Mouse (Mus musculus): Measurements from ENCODE around the gene Rreb1. TPM values are rescaled to one million over a fixed set of nuclear protein-coding genes. Genes with fewer than 3 reads are reported as not detected.
A peak's percentile ranks its signal among the peaks of the same experiment; 100 is the strongest.

Gene Rreb1
- total and polyA plus RNA-seq, 3 experiments = 8.1 to 34.0 TPM; not detected in 1

- Histone ChIP-seq H3K27ac (ENCODE audit: control insufficient read depth, low read depth, low read length) (peak overlapping the region; percentile 95), H3K9me3 (replicated peaks; ENCODE audit: insufficient read depth, low read length) (no peaks in the 10 kb centered on the region), H3K27me3 (ENCODE audit: control insufficient read depth in 1 of 2, insufficient read depth in 2 of 2, low read length in 2 of 2) (no peaks in the 10 kb centered on the region), H3K79me2 (ENCODE audit: control insufficient read depth, insufficient read depth, low read length, poor library complexity) (no peaks in the 10 kb centered on the region), H3K36me3 (ENCODE audit: control insufficient read depth in 1 of 2, insufficient read depth in 2 of 2, low read length in 2 of 2) (peaks cover 0 to 28% of the 10 kb centered on the region in 2 experiments; a peak in 2 of 4 replicates), H3K9ac (ENCODE audit: control insufficient read depth, low read depth, low read length, poor library complexity, severe bottlenecking) (peak overlapping the region; percentile 46), H3K4me1 (ENCODE audit: control insufficient read depth in 1 of 2, insufficient read depth in 2 of 2, low read length in 2 of 2) (peaks cover 20 to 25% of the 10 kb centered on the region in 2 experiments), H3K4me3 (ENCODE audit: control insufficient read depth in 1 of 2, insufficient read depth in 1 of 2, low read depth in 2 of 2, low read length in 2 of 2) (peak overlapping the region; percentile 33 to 54; a peak in 3 of 4 replicates)
- TF ChIP-seq E2F4 (IDR thresholded peaks at IDR 0.05; ENCODE audit: borderline replicate concordance, low read depth, low read length) (no peak), ELF1 (IDR thresholded peaks at IDR 0.05; ENCODE audit: low read depth, low read length) (no peak), MAFK (IDR thresholded peaks at IDR 0.05; ENCODE audit: borderline replicate concordance, low read depth, low read length) (no peak), ZMIZ1 (IDR thresholded peaks at IDR 0.05; ENCODE audit: low read depth, low read length) (0 out of 2 replicates have a peak, but pooled peaks have one; percentile 8), POLR2AphosphoS2 (IDR thresholded peaks at IDR 0.05; ENCODE audit: low read length) (no peak), MXI1 (IDR thresholded peaks at IDR 0.05; ENCODE audit: low read depth, low read length) (no peak; the same call in 1 of the 2 replicates), CHD2 (IDR thresholded peaks at IDR 0.05; ENCODE audit: low read length) (no peak), MAX (IDR thresholded peaks at IDR 0.05; ENCODE audit: low read length) (peak; percentile 45), MYC (IDR thresholded peaks at IDR 0.05; ENCODE audit: low read depth, low read length) (0 out of 2 replicates have a peak, but pooled peaks have one; percentile 13), HCFC1 (IDR thresholded peaks at IDR 0.05; ENCODE audit: low read depth, low read length) (no peak), MEF2A (IDR thresholded peaks at IDR 0.05; ENCODE audit: extremely low read depth, insufficient replicate concordance, low read depth, low read length, poor library complexity, severe bottlenecking) (no peak), ETS1 (IDR thresholded peaks at IDR 0.05; ENCODE audit: low read depth, low read length) (no peak), RAD21 (IDR thresholded peaks at IDR 0.05; ENCODE audit: low read depth, low read length) (no peak), BHLHE40 (IDR thresholded peaks at IDR 0.05; ENCODE audit: borderline replicate concordance, low read depth, low read length) (peak; percentile 6; the same call in 1 of the 2 replicates), JUND (IDR thresholded peaks at IDR 0.05; ENCODE audit: low read depth, low read length) (0 out of 2 replicates have a peak, but pooled peaks have one; percentile 2), NRF1 (IDR thresholded peaks at IDR 0.05; ENCODE audit: insufficient read depth, low read depth, low read length, poor library complexity, severe bottlenecking) (no peak), POLR2AphosphoS5 (IDR thresholded peaks at IDR 0.05; ENCODE audit: borderline replicate concordance, low read depth, low read length) (no peak), USF2 (IDR thresholded peaks at IDR 0.05; ENCODE audit: borderline replicate concordance in 1 of 2, insufficient read depth in 1 of 2, low read depth in 1 of 2, low read length in 2 of 2) (no peak), UBTF (IDR thresholded peaks at IDR 0.05; ENCODE audit: borderline replicate concordance, insufficient read depth, low read depth, low read length) (no peak), NELFE (IDR thresholded peaks at IDR 0.05; ENCODE audit: low read depth, low read length) (no peak; the same call in 1 of the 2 replicates), TAL1 (IDR thresholded peaks at IDR 0.05; ENCODE audit: low read length) (no peak), EP300 (IDR thresholded peaks at IDR 0.05; ENCODE audit: low read depth in 1 of 2, low read length in 2 of 2) (no peak), SMC3 (IDR thresholded peaks at IDR 0.05; ENCODE audit: low read depth, low read length) (no peak), TBP (IDR thresholded peaks at IDR 0.05; ENCODE audit: low read depth, low read length) (no peak), CTCF (IDR thresholded peaks at IDR 0.05 in 2 of 3, conservative IDR thresholded peaks at IDR 0.05 in 1 of 3; ENCODE audit: control insufficient read depth in 1 of 3, insufficient read depth in 1 of 3, low read depth in 2 of 3, low read length in 3 of 3, poor library complexity in 1 of 3, severe bottlenecking in 1 of 3) (no peak), TCF12 (IDR thresholded peaks at IDR 0.05; ENCODE audit: low read depth, low read length) (no peak), POLR2A (IDR thresholded peaks at IDR 0.05; ENCODE audit: control insufficient read depth in 1 of 2, insufficient read depth in 1 of 2, low read depth in 1 of 2, low read length in 2 of 2, poor library complexity in 1 of 2) (no peak), SIN3A (IDR thresholded peaks at IDR 0.05; ENCODE audit: low read length) (peak; percentile 24; the same call in 1 of the 2 replicates), MYB (IDR thresholded peaks at IDR 0.05; ENCODE audit: low read depth, low read length) (no peak), CHD1 (IDR thresholded peaks at IDR 0.05; ENCODE audit: low read depth, low read length) (no peak; the same call in 1 of the 2 replicates), GABPA (IDR thresholded peaks at IDR 0.05; ENCODE audit: low read depth, low read length) (no peak), GATA1 (IDR thresholded peaks at IDR 0.05; ENCODE audit: low read depth, low read length) (no peak), ZC3H11A (IDR thresholded peaks at IDR 0.05; ENCODE audit: low read depth, low read length) (no peak)
- no peak for DNase-seq (ENCODE audit: low read depth, low spot score)
Observed at GRCm38 (mm10) chr13:37759341-37760012, 18.7 kb upstream of the Rreb1 start.
